Comparison of ENCODE assay signal across 8 mouse cellular contexts in genomic region chr1:127425021-127425532, GRCm38 (mm10).
DNase-seq lines count a peak whose midpoint lies in the region.

No protein-coding gene starts in this region.

- peak; percentile 32 for DNase-seq in adrenal gland, postnatal 14 days
- no peak for DNase-seq in adrenal gland, adult 18-20 months (ENCODE audit: low spot score in 2 of 2)
- DNase-seq in urinary bladder, adult 18-20 months (ENCODE audit: low spot score in 2 of 2), result peak; percentile 13 to 24
- DNase-seq in urinary bladder, adult 2 months (ENCODE audit: low spot score), result no peak
- DNase-seq in induced T-regulatory cell, adult 2 months (ENCODE audit: low read depth), result peak; percentile 15
- peak; percentile 41 to 53 for DNase-seq in lung, postnatal 4 days
- DNase-seq in telencephalon, adult 2 months (ENCODE audit: low read depth, low spot score), result peak; percentile 69
- no peak for DNase-seq in heart, adult 8-10 months (ENCODE audit: low spot score)

Comparison
In these comparisons a context has a peak if more than half of its experiments do, and no peak if none do; other contexts are left out.
1. DNase-seq: peak in adrenal gland, postnatal 14 days (single experiment), urinary bladder, adult 18-20 months (2 of 2), induced T-regulatory cell, adult 2 months (single experiment), lung, postnatal 4 days (2 of 2) and telencephalon, adult 2 months (single experiment); none in adrenal gland, adult 18-20 months (0 of 2), urinary bladder, adult 2 months (single experiment) and heart, adult 8-10 months (single experiment).